Mouse (Mus musculus): ENCODE results near the gene Ddx60. TPM values are rescaled to one million over a fixed set of nuclear protein-coding genes. Genes with fewer than 3 reads are reported as not detected.

Ddx60 gene
- polyA plus RNA-seq (2012; rRNA removed; ENCODE audit: low replicate concordance), result 1.1 and 3.4 TPM in 2 replicates

DNA sequence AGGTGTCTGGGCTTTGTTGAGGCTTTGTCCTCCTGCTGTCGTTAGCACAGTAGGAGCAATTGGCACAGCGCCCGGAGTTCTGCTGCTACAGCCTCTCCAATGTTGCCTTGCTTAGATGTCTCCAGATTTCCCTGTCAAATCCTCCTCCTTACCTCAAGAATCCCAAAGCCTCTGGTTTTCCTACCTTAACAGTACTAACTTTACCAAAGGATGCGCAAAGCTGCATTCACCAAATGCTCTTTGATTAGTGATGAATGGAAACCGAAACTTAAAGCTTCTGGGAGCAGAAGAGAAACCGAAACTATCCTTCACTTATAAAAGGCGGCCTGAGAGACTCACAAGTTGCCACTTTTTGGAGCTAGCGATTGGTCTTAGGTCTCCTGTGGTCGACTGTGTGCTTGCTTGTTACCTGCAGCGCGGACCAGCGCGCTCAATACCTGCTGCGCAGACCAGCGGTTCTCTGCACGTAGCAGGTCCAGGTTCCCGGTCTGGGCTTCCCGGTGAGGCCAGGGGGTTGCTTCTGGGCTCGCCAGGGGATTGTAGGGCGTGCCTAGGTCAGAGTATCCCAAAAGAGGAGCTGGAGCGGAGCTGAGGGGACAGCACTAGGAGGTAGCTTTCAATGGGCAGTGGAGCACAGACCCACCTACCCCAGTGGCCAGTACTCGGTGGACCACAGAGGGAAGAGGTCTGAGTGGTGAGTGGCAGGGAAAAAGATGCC, at the start of gene Ddx60:
Gene Ddx60 (plus strand): TSS at position 311 of the 718 bp plus-strand sequence.

DNA sequence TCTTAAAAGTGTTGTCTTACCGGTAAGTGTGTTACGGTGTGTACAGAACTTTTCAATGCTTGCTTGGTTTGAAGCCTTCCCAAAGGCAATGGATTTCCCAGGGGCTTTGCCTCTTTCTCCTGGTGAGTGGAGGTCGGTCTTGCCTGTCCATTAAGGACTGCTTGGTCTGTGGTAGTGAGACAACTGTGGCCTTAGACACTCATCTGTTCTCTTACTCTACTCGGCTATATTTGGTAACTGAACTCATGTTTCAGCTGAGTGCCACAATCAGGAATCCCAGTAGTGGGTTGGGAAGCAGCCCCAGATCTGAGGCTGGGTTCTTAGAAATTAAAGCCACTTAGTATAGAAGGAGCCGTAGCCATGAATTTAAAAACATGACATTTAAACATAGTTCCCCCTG, 25.4 kb upstream of the Ddx60 start, which contains the start of gene Palld:
Gene Palld (minus strand): TSS at position 170 of the 400 bp plus-strand sequence.

Other genes starting within 250 kb of the Ddx60 start
- gene Palld, start 25.4 kb upstream of the Ddx60 start, polyA plus RNA-seq (2012; rRNA removed; ENCODE audit: low replicate concordance), result 34.1 and 44.7 TPM in 2 replicates
- gene Anxa10, start 195.1 kb downstream of the Ddx60 start, polyA plus RNA-seq (2012; rRNA removed; ENCODE audit: low replicate concordance), result 15.7 TPM in 1 of 2 replicates, not detected in the other